Mouse (Mus musculus): ENCODE data around the gene Cep97.
"Not testable (repeated sequence)": the region's sequence is repeated elsewhere in the genome, so short reads cannot be mapped to it uniquely, and the experiment has no call there.

The Cep97 gene

GRCm38 (mm10) chr16:55934453-55935037, at the start of gene Cep97:
Gene Cep97 (minus strand): TSS chr16:55934855.
- DNase-seq (ENCODE audit: low read depth): peak; percentile 94

- peak; percentile 69 for DNase-seq (ENCODE audit: low read depth)
Measured at GRCm38 (mm10) chr16:55974903-55975285, 40.2 kb upstream of the Cep97 start.

GRCm38 (mm10) chr16:55974256-55974902, 39.7 kb upstream of the Cep97 start:
- DNase-seq (ENCODE audit: low read depth): peak; percentile 88

- peak; percentile 100 for DNase-seq (ENCODE audit: low read depth)
Measured at GRCm38 (mm10) chr16:55973431-55974255, 39.0 kb upstream of the Cep97 start, which contains the start of gene Zbtb11. Gene Zbtb11 (plus strand): TSS chr16:55973883.

- DNase-seq (ENCODE audit: low read depth): no peak
Measured at GRCm38 (mm10) chr16:55972626-55973201, 38.1 kb upstream of the Cep97 start.

- DNase-seq (ENCODE audit: low read depth): no peak
Measured at GRCm38 (mm10) chr16:55971735-55972615, 37.3 kb upstream of the Cep97 start.

GRCm38 (mm10) chr16:55970416-55970815, 35.8 kb upstream of the Cep97 start:
- DNase-seq (ENCODE audit: low read depth): no peak

- DNase-seq (ENCODE audit: low read depth): peak; percentile 68
Measured at GRCm38 (mm10) chr16:55969147-55969546, 34.5 kb upstream of the Cep97 start.

GRCm38 (mm10) chr16:55967221-55967620, 32.6 kb upstream of the Cep97 start:
- DNase-seq (ENCODE audit: low read depth): no peak

GRCm38 (mm10) chr16:55966212-55966871, 31.7 kb upstream of the Cep97 start, which contains the start of gene Rpl24:
Gene Rpl24 (plus strand): TSS chr16:55966275.
- DNase-seq (ENCODE audit: low read depth): peak; percentile 93

GRCm38 (mm10) chr16:55964126-55964949, 29.7 kb upstream of the Cep97 start:
- DNase-seq (ENCODE audit: low read depth): peak; percentile 61

GRCm38 (mm10) chr16:55963068-55963467, 28.4 kb upstream of the Cep97 start:
- DNase-seq (ENCODE audit: low read depth): not testable (repeated sequence)

- not testable (repeated sequence) for DNase-seq (ENCODE audit: low read depth)
Measured at GRCm38 (mm10) chr16:55954196-55954595, 19.5 kb upstream of the Cep97 start.

- DNase-seq (ENCODE audit: low read depth): no peak
Measured at GRCm38 (mm10) chr16:55952771-55953170, 18.1 kb upstream of the Cep97 start.

- DNase-seq (ENCODE audit: low read depth): peak; percentile 42
Measured at GRCm38 (mm10) chr16:55951679-55952327, 17.1 kb upstream of the Cep97 start.

- DNase-seq (ENCODE audit: low read depth): peak; percentile 97
Measured at GRCm38 (mm10) chr16:55950946-55951678, 16.5 kb upstream of the Cep97 start.

GRCm38 (mm10) chr16:55950462-55950861, 15.8 kb upstream of the Cep97 start:
- DNase-seq (ENCODE audit: low read depth): peak; percentile 40

GRCm38 (mm10) chr16:55948963-55949362, 14.3 kb upstream of the Cep97 start:
- peak; percentile 96 for DNase-seq (ENCODE audit: low read depth)
